31 mouse cellular contexts compared by ENCODE assay signal in genomic region chr2:150914781-150915515, GRCm38 (mm10). TPM values are rescaled to one million over a fixed set of nuclear protein-coding genes. Genes with fewer than 3 reads are reported as not detected.
A peak's percentile ranks its signal among the peaks of the same experiment; 100 is the strongest.
DNase-seq lines count a peak whose midpoint lies in the region; ATAC-seq and TF ChIP-seq lines count a peak whose summit lies in the region.
"Had no signal": no experiment of that assay in that cellular context is flagged by ENCODE, and none has a peak within 500 bp of the region (broad histone marks: within the 10 kb centered on the region; RNA-seq: fewer than 3 reads in every experiment).

No protein-coding gene starts in this region.

- TF ChIP-seq CTCF in bone marrow macrophage, adult 2 months (IDR thresholded peaks at IDR 0.05; ENCODE audit: low read depth, low read length), result no peak

- no peak overlapping the region for H3K9ac ChIP-seq in hindbrain, embryonic 12.5 days
- H3K9ac ChIP-seq: heart, embryonic 15.5 days; hindbrain, embryonic 14.5 days; kidney, embryonic 15.5 days; limb, embryonic 13.5 days; liver, embryonic 13.5 days; midbrain, embryonic 15.5 days had no signal

- TF ChIP-seq POLR2A in bone marrow macrophage, adult 2 months (IDR thresholded peaks at IDR 0.05; ENCODE audit: borderline replicate concordance, low read depth, low read length), result no peak

- no peak for ATAC-seq in hindbrain, embryonic 12.5 days (ENCODE audit: low FRiP score)
- ATAC-seq: forebrain, embryonic 16.5 days; lung, postnatal 0 days; midbrain, embryonic 15.5 days had no signal

- WGBS in hindbrain, embryonic 12.5 days, result 81% methylated on average over 4 of the region's 4 CpGs

- peaks cover 29% of the 10 kb centered on the region for H3K4me1 ChIP-seq in bone marrow macrophage, adult 2 months (ENCODE audit: control insufficient read depth, insufficient read depth, low read length)
- H3K4me1 ChIP-seq in hindbrain, embryonic 12.5 days, result peaks cover 6% of the 10 kb centered on the region; the same call in 1 of the 2 replicates

- no peaks in the 10 kb centered on the region for H3K36me3 ChIP-seq in splenic B cell, adult 2 months (ENCODE audit: control insufficient read depth, insufficient read depth, low read length, poor library complexity, severe bottlenecking)
- H3K36me3 ChIP-seq in hindbrain, embryonic 12.5 days, result peaks cover 15% of the 10 kb centered on the region
- H3K36me3 ChIP-seq: midbrain, embryonic 15.5 days had no signal

- no peak overlapping the region for H3K4me2 ChIP-seq in hindbrain, embryonic 12.5 days (replicated peaks)
- H3K4me2 ChIP-seq: heart, embryonic 15.5 days; hindbrain, embryonic 14.5 days; kidney, embryonic 15.5 days; limb, embryonic 13.5 days; liver, embryonic 13.5 days; midbrain, embryonic 15.5 days had no signal

- no peak overlapping the region for H3K4me3 ChIP-seq in bone marrow macrophage, adult 2 months (ENCODE audit: insufficient read depth, low read length)
- no peak overlapping the region for H3K4me3 ChIP-seq in hindbrain, embryonic 12.5 days
- H3K4me3 ChIP-seq: erythroblast, embryonic 14.5 days; gastrocnemius, adult 2 months; heart, embryonic 15.5 days; kidney, embryonic 15.5 days; layer of hippocampus, adult 2 months; left cerebral cortex, adult 2 months; limb, embryonic 13.5 days; liver, embryonic 13.5 days; midbrain, embryonic 10.5 days; midbrain, embryonic 15.5 days had no signal

- H3K27me3 ChIP-seq in splenic B cell, adult 2 months (ENCODE audit: control insufficient read depth, insufficient read depth, low read length, poor library complexity, severe bottlenecking), result no peaks in the 10 kb centered on the region
- H3K27me3 ChIP-seq in hindbrain, embryonic 12.5 days, result no peaks in the 10 kb centered on the region
- H3K27me3 ChIP-seq: heart, embryonic 15.5 days; kidney, embryonic 15.5 days; limb, embryonic 13.5 days; liver, embryonic 13.5 days; midbrain, embryonic 15.5 days had no signal

- H3K27ac ChIP-seq in bone marrow macrophage, adult 2 months (ENCODE audit: insufficient read depth, low read depth, low read length), result peak overlapping the region; percentile 41
- H3K27ac ChIP-seq in hindbrain, embryonic 12.5 days, result no peak overlapping the region
- H3K27ac ChIP-seq: gastrocnemius, adult 2 months; heart, embryonic 15.5 days; hindbrain, embryonic 14.5 days; kidney, embryonic 15.5 days; layer of hippocampus, adult 2 months; left cerebral cortex, adult 2 months; limb, embryonic 13.5 days; liver, embryonic 13.5 days; midbrain, embryonic 10.5 days; midbrain, embryonic 15.5 days had no signal

- peak; percentile 58 for DNase-seq in A20 (ENCODE audit: low read depth, low spot score)
- peak; percentile 27 for DNase-seq in CD4-positive, CD25-positive, alpha-beta regulatory T cell, adult 2 months (ENCODE audit: low read depth, low spot score)
- DNase-seq in splenic B cell, adult 2 months (ENCODE audit: low read depth, low spot score), result peak; percentile 18
- no peak for DNase-seq in thymus, postnatal 14 days
- DNase-seq: adrenal gland, postnatal 36 days; cerebellum, adult 2 months; cerebellum, postnatal 14 days; gastrocnemius, adult 2 months; gastrocnemius, postnatal 36 days; heart, postnatal 36 days; kidney, adult 18-20 months; kidney, postnatal 25 days; liver, embryonic 13.5 days; lung, adult 18-20 months; right cerebral cortex, postnatal 25 days; thymus, adult 18-20 months; thymus, postnatal 36 days had no signal

- no peaks in the 10 kb centered on the region for H3K9me3 ChIP-seq in hindbrain, embryonic 12.5 days (replicated peaks)
- H3K9me3 ChIP-seq: G1E; heart, embryonic 15.5 days; kidney, embryonic 15.5 days; limb, embryonic 13.5 days; liver, embryonic 13.5 days; midbrain, embryonic 10.5 days; midbrain, embryonic 15.5 days had no signal

RNA-seq across cellular contexts. Expression of gene Gins1, which starts 9.7 kb away (rescaled TPM):
- polyA plus RNA-seq in bone marrow macrophage, adult 2 months (2012; ENCODE audit: insufficient read depth, insufficient read length, missing spikeins), result 13.4 and 16.9 TPM in 2 replicates
- polyA plus RNA-seq in hindbrain, embryonic 12.5 days (2016; fragmentation: Nextera tagmentation; extraction: Ambion mirVana), result 36.5 and 37.5 TPM in 2 replicates

RNA-seq across cellular contexts. Expression of gene Abhd12, which starts 10.4 kb away (rescaled TPM):
- 405 and 430 TPM in 2 replicates for polyA plus RNA-seq in bone marrow macrophage, adult 2 months (2012; ENCODE audit: insufficient read depth, insufficient read length, missing spikeins)
- 70.0 and 74.1 TPM in 2 replicates for polyA plus RNA-seq in hindbrain, embryonic 12.5 days (2016; fragmentation: Nextera tagmentation; extraction: Ambion mirVana)
